Mouse (Mus musculus) spleen, adult 2 months (tissue): Measurements from ENCODE around the gene Enpp6. TPM values are rescaled to one million over a fixed set of nuclear protein-coding genes. Genes with fewer than 3 reads are reported as not detected.

Experiments used
- DNase-seq, 2 experiments: peaks; one replicate each; pipeline versions ENCODE4 v3.0.0 to v3.0.0-alpha.2; 2012 to 2021; ENCODE audit warnings: low spot score in 2 of 2, low read depth in 1 of 2
- H3K27ac ChIP-seq: fragments of 200-500 bp; 2 replicates; pipeline ENCODE4 v1.5.1; 2012; ENCODE audit warnings: low read length, inconsistent platforms; ENCODE audit not compliant: insufficient read depth
- H3K27me3 ChIP-seq: fragments of 200-500 bp; 2 replicates; pipeline ENCODE4 v1.6.1; 2012; ENCODE audit warnings: mild to moderate bottlenecking, moderate library complexity, low read length, inconsistent platforms; ENCODE audit not compliant: control insufficient read depth, insufficient read depth
- H3K36me3 ChIP-seq: fragments of 200-500 bp; 2 replicates; pipeline ENCODE4 v1.6.1; 2012; ENCODE audit warnings: mild to moderate bottlenecking, low read length, inconsistent platforms; ENCODE audit not compliant: control insufficient read depth, insufficient read depth
- H3K4me1 ChIP-seq: fragments of 200-500 bp; 2 replicates; pipeline ENCODE4 v1.6.1; 2011; ENCODE audit warnings: inconsistent platforms; ENCODE audit not compliant: control insufficient read depth, insufficient read depth, insufficient read length
- H3K4me3 ChIP-seq: fragments of 200-500 bp; 2 replicates; pipeline ENCODE4 v1.5.1; 2011; ENCODE audit warnings: mild to moderate bottlenecking, inconsistent platforms; ENCODE audit not compliant: insufficient read depth, insufficient read length; ENCODE audit errors: extremely low read depth
- CTCF ChIP-seq: fragments of 200-500 bp; IDR thresholded peaks from 2 replicates; pipeline ENCODE4 v1.5.1; 2011; ENCODE audit warnings: mild to moderate bottlenecking, inconsistent platforms; ENCODE audit not compliant: insufficient read depth, insufficient read length, insufficient replicate concordance; ENCODE audit errors: extremely low read depth
- POLR2A ChIP-seq: fragments of 200-500 bp; IDR thresholded peaks from 2 replicates; pipeline ENCODE4 v1.6.1; 2011; ENCODE audit warnings: low read depth, low read length, inconsistent platforms
- WGBS: fragments of 180-500 bp; shearing (Covaris S2); methylation state at CpG from one replicate; pipeline ENCODE4 v1.1.7; 2018; 5-methylcytosine and 5-hydroxymethylcytosine counted together
- polyA plus RNA-seq: library from polyadenylated mRNA; depleted of rRNA; stranded (reverse); fragments of >200 nt; gene quantifications from 2 replicates; pipeline ENCODE4 v1.2.3, GENCODE M21; 2012

The Enpp6 gene
- polyA plus RNA-seq, 1 experiment = 1.8 TPM

DNA sequence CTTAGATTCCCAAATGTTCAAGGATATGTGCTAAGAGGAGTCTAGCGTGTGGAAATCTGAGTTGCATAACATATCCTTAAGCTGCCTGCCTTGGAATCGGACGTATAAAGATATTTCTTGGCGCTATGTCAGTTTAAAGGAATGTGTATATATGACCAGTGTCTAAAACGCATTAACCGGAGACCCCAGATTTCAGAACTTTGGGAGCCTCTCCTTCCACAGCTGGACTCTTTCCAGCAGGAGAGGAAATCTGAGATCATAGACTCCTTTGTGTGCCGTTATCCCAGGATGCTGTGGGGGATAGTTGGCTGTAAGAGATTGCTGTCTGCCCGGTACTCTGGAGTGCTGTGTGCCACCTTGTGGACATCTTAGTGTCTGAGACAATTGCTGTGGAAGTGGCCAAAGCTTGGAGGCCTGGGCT lies 34.5 kb downstream of the Enpp6 start:
- DNase-seq = no peak
- no peaks in the 10 kb centered on the region for H3K27me3 ChIP-seq
- H3K27ac ChIP-seq = no peak overlapping the region
- no peak overlapping the region for H3K4me3 ChIP-seq
- TF ChIP-seq POLR2A = no peak
- no peak for TF ChIP-seq CTCF
- no peaks in the 10 kb centered on the region for H3K36me3 ChIP-seq
- no peaks in the 10 kb centered on the region for H3K4me1 ChIP-seq
- WGBS = 92% methylated on average over 8 of the region's 8 CpGs

DNA sequence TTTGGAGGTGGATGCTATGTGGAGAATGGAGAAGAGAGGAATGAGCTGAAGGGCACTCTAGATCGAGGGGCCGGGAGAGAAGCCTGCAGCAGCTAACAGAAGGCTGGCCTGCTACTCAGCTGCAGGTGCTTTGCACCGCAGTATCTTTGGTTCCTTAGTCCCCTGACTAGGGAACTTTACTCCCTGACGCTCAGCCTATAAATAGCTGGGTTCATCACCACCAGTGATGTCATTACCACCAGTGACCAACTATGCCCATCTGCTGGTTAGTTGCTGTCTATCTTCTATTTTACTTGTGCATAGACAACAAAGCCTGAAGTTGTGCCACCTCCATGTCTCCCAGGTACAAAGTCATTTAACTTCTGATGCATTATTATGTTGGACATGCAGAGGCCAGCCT lies 37.9 kb downstream of the Enpp6 start:
- 84% methylated on average over 4 of the region's 4 CpGs for WGBS
- no peak for DNase-seq
- TF ChIP-seq POLR2A = no peak
- TF ChIP-seq CTCF = no peak

DNA sequence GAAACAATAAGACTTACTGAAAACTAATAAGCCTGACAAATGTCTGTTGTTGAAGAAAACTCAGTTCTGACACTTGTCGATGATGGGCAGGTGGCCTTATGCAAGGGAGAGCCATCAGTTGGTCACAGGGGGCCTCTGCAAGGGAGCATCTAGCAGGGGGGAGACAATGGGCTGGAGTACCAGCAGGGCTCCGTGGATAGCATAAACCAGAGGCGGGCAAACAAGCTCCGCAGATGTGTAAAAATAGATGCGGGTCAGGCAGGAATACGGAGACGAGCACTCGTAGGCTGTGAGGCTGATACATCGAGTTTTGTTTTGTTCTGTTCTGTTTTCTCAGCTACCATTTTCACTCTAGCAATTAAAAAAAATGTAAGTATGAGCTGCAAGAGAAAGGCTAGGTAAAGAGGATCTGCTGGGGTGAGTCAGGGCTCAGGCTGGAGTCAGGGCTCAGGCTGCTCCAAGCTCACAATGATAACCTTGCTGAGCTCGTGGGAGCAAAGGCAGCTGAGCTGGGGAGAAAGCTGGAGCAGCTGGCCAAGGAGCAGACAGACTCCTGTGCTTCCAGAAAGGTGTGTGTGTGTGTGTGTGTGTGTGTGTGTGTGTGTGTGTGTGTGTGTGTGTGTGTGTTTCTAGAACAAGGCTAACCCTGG lies 40.3 kb downstream of the Enpp6 start:
- TF ChIP-seq CTCF = no peak
- no peak for TF ChIP-seq POLR2A
- Histone ChIP-seq H3K27ac (no peak overlapping the region), H3K27me3 (no peaks in the 10 kb centered on the region), H3K36me3 (no peaks in the 10 kb centered on the region), H3K4me1 (no peaks in the 10 kb centered on the region), H3K4me3 (no peak overlapping the region)
- WGBS = 89% methylated on average over 10 of the region's 10 CpGs
- DNase-seq = no peak

More for the DNA sequence above, 37.9 kb downstream of the Enpp6 start:
- no peak overlapping the region for H3K27ac ChIP-seq
- no peaks in the 10 kb centered on the region for H3K4me1 ChIP-seq
- H3K4me3 ChIP-seq = no peak overlapping the region
- no peaks in the 10 kb centered on the region for H3K27me3 ChIP-seq
- no peaks in the 10 kb centered on the region for H3K36me3 ChIP-seq

DNA sequence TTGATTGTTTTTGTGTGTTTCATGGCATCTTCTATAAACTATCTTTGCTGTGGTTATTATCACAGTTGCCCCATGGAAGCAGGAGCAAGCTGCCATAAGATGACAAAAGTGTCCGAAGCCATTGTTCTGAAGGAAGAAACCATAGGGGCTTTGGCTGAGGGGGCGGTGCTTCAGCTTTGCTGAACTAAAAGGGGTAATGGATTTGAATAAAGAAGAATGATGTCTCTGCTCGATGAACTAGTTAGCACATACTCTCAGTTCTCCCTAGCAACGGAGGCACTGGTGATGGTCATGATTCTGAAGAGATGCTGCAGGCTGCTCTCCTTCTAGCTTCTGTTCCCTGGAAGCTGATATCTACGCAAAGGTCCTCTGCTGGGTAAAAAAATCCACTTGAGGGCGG lies 41.8 kb downstream of the Enpp6 start:
- Histone ChIP-seq H3K27me3 (no peaks in the 10 kb centered on the region), H3K4me3 (no peak overlapping the region), H3K36me3 (no peaks in the 10 kb centered on the region), H3K27ac (no peak overlapping the region), H3K4me1 (no peaks in the 10 kb centered on the region)
- DNase-seq = no peak
- TF ChIP-seq CTCF = no peak
- TF ChIP-seq POLR2A = no peak
- WGBS = 75% methylated on average over 6 of the region's 6 CpGs

DNA sequence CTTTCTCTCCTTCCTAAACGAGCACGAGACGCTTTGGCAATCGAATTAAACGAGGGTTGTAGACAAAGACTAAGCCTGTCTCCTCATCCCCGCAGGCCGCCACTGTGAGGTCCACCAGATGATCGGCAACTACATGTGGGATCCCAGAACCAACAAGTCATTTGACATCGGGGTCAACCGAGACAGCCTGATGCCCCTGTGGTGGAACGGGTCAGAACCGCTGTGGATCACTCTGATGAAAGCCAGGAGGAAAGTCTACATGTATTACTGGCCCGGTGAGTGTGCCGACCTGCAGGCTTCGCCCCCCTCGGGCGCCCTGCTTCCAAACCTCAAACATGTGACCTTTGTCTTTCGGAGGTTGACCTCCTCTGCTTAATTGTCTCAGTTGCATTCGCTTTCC lies 43.6 kb downstream of the Enpp6 start:
- 95% methylated on average over 19 of the region's 19 CpGs for WGBS
- H3K27ac ChIP-seq = no peak overlapping the region
- no peaks in the 10 kb centered on the region for H3K4me1 ChIP-seq
- DNase-seq = no peak
- TF ChIP-seq POLR2A = no peak
- no peaks in the 10 kb centered on the region for H3K36me3 ChIP-seq
- no peak overlapping the region for H3K4me3 ChIP-seq
- H3K27me3 ChIP-seq = no peaks in the 10 kb centered on the region

DNA sequence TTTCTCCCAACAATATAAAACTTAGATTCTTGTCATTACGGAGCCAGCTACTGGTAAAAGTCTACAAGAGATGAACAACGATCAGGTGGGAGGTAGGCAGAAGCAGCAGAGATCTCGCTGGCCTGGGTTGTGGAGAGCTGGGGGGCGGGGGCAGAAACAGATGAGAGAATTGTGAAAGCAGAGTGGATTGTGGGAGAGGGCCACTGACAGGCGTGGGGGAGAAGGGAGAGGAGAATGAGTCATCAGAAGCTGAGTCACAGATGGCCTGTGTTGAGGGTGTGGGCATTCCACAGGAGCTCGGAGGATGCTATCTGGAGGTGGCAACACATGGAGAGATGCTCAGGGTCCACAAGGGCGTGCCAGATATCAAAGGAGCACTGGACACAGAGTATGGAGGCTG lies 45.4 kb downstream of the Enpp6 start:
- H3K27me3 ChIP-seq = no peaks in the 10 kb centered on the region
- no peak for DNase-seq
- TF ChIP-seq CTCF = no peak
- TF ChIP-seq POLR2A = no peak

DNA sequence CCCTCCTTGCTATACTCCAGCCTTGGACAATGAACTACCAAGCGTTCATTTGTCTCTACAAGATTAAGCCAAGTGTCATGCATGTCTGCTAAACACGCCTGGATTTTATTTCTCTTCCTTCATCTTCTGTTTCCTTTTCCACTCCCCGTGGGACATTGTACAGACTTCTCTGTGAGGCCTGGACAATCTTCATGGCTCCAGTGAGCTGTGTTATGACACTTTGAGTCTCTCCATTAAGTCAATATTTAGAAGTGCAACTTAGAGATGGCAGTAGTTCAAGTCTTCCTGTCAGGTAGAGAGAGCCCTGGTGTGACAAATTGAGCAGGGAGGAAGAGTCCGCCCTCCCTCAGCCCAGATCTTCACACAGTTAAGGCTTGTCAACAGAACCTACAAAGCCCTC lies 47.3 kb downstream of the Enpp6 start:
- DNase-seq = no peak
- 85% methylated on average over 4 of the region's 4 CpGs for WGBS
- no peaks in the 10 kb centered on the region for H3K4me1 ChIP-seq
- TF ChIP-seq CTCF = no peak
- TF ChIP-seq POLR2A = no peak
- H3K36me3 ChIP-seq = no peaks in the 10 kb centered on the region
- H3K27me3 ChIP-seq = no peaks in the 10 kb centered on the region
- no peak overlapping the region for H3K27ac ChIP-seq
- H3K4me3 ChIP-seq = no peak overlapping the region

More for the DNA sequence above, 45.4 kb downstream of the Enpp6 start:
- no peak overlapping the region for H3K27ac ChIP-seq
- 76% methylated on average over 7 of the region's 7 CpGs for WGBS
- H3K4me1 ChIP-seq = no peaks in the 10 kb centered on the region
- H3K36me3 ChIP-seq = no peaks in the 10 kb centered on the region
- no peak overlapping the region for H3K4me3 ChIP-seq
